Mouse (Mus musculus) C2C12 (cell line): ENCODE results near the gene Git2.

Experiments used
- CTCF ChIP-seq: IDR thresholded peaks from one replicate; pipeline ENCODE4 v1.5.1; 2011; ENCODE audit not compliant: control insufficient read depth, insufficient read depth, insufficient read length
- MYOG ChIP-seq: IDR thresholded peaks from one replicate; pipeline ENCODE4 v1.6.1; 2011; ENCODE audit not compliant: control insufficient read depth, insufficient read length; ENCODE audit errors: extremely low read depth
- USF1 ChIP-seq: IDR thresholded peaks from one replicate; pipeline ENCODE4 v1.6.1; 2011; ENCODE audit warnings: low read depth, mild to moderate bottlenecking, control low read depth, moderate library complexity

DNA sequence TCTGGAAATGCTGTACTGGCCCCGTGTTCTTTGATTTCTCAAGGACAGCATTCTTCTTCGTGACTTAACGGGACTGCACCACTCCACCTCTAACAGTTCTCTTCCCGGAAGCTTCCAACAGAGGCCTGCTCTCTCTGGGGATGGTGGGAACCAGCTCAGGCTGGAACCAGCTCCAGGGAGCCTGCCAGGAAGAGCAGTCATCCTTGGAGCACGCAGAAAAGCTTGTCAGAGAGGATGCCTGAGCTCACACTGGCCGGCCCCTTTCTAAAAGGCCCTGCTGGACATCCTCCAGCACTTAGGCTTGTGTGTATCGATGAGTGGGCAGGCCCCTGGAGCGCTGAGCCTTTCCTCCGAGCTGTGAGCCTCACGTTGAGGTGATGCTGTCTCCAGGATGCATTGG lies 47.2 kb downstream of the Git2 start:
- TF ChIP-seq CTCF (no peak), USF1 (no peak), MYOG (no peak)
